Mouse (Mus musculus) ES-E14 (cell line): Measurements from ENCODE around the gene Cish. TPM values are rescaled to one million over a fixed set of nuclear protein-coding genes. Genes with fewer than 3 reads are reported as not detected.

Experiments
- DNase-seq: peaks from one replicate; pipeline ENCODE4 v3.0.0-alpha.2; 2013; ENCODE audit warnings: low read depth, low spot score
- H3K27ac ChIP-seq: 2 replicates; pipeline ENCODE4 v1.5.1; 2012; ENCODE audit warnings: low read depth, mild to moderate bottlenecking, low read length, moderate library complexity, mixed read lengths; ENCODE audit not compliant: poor library complexity, insufficient read depth, severe bottlenecking
- H3K36me3 ChIP-seq: 2 replicates; pipeline ENCODE4 v1.6.1; 2012; ENCODE audit warnings: mild to moderate bottlenecking, low read length, moderate library complexity, mixed read lengths; ENCODE audit not compliant: control insufficient read depth, poor library complexity, insufficient read depth, severe bottlenecking
- H3K4me1 ChIP-seq, 2 experiments: fragments of 150-350 bp in 1 of 2; sonication (generic) in 1 of 2; 2 replicates each; pipeline ENCODE4 v1.6.1; 2012; ENCODE audit warnings: low read length in 2 of 2, mild to moderate bottlenecking in 1 of 2, mixed read lengths in 1 of 2; ENCODE audit not compliant: control insufficient read depth in 2 of 2, insufficient read depth in 2 of 2, poor library complexity in 1 of 2
- H3K4me3 ChIP-seq, 2 experiments: fragments of 150-350 bp in 1 of 2; sonication (generic) in 1 of 2; 2 replicates each; pipeline ENCODE4 v1.5.1; 2012; ENCODE audit warnings: low read length in 2 of 2, low read depth in 1 of 2, mild to moderate bottlenecking in 1 of 2, mixed read lengths in 1 of 2; ENCODE audit not compliant: insufficient read depth in 1 of 2, poor library complexity in 1 of 2, severe bottlenecking in 1 of 2
- H3K9ac ChIP-seq: 2 replicates; pipeline ENCODE4 v1.6.1; 2012; ENCODE audit warnings: low read depth, mild to moderate bottlenecking, low read length, mixed read lengths; ENCODE audit not compliant: poor library complexity, insufficient read depth, severe bottlenecking
- H3K9me3 ChIP-seq: fragments of 150-350 bp; sonication (generic); 2 replicates; pipeline ENCODE4 v1.6.1; 2012; ENCODE audit warnings: low read depth, mild to moderate bottlenecking, low read length; ENCODE audit not compliant: control insufficient read depth, insufficient read depth
- CHD2 ChIP-seq: IDR thresholded peaks from 2 replicates; pipeline ENCODE4 v1.6.1; 2014; ENCODE audit warnings: mild to moderate bottlenecking, low read depth, low read length, inconsistent platforms
- HCFC1 ChIP-seq: IDR thresholded peaks from 2 replicates; pipeline ENCODE4 v1.6.1; 2012; ENCODE audit warnings: low read length, inconsistent platforms, borderline replicate concordance; ENCODE audit not compliant: insufficient read depth
- MAFK ChIP-seq: IDR thresholded peaks from 2 replicates; pipeline ENCODE4 v1.6.1; 2014; ENCODE audit warnings: mild to moderate bottlenecking, low read depth, low read length, inconsistent platforms; ENCODE audit not compliant: insufficient read depth
- ZC3H11A ChIP-seq: IDR thresholded peaks from 2 replicates; pipeline ENCODE4 v1.6.1; 2012; ENCODE audit warnings: low read depth, mild to moderate bottlenecking, inconsistent platforms, low read length, borderline replicate concordance
- ZNF384 ChIP-seq: IDR thresholded peaks from 2 replicates; pipeline ENCODE4 v1.6.1; 2012; ENCODE audit warnings: low read depth, low read length, inconsistent platforms
- in situ Hi-C, 2 experiments: fragments of 600-800 bp; cut with MboI; formaldehyde crosslinking; loops; one replicate each; pipeline ENCODE4 v1.15.1; 2025; ENCODE audit warnings: low sequenced_read_pairs in 2 of 2, inconsistent platforms in 1 of 2; ENCODE audit not compliant: unreplicated experiment in 2 of 2
- total RNA-seq: library from RNA; depleted of rRNA; stranded (reverse); fragments of 300-350 nt; gene quantifications from 2 replicates; pipeline ENCODE4 v1.2.3, GENCODE M21; 2012; rRNA removed

The Cish gene
- total RNA-seq, 1 experiment = 2.5 TPM

- no peak for TF ChIP-seq MAFK
- TF ChIP-seq ZNF384 = no peak
- TF ChIP-seq CHD2 = no peak
- TF ChIP-seq ZC3H11A = no peak
- no peak for TF ChIP-seq HCFC1
- no peak overlapping the region for H3K27ac ChIP-seq
- H3K36me3 ChIP-seq = no peaks in the 10 kb centered on the region
- no peaks in the 10 kb centered on the region for H3K9me3 ChIP-seq
- H3K9ac ChIP-seq = no peak overlapping the region
- in situ Hi-C loops = no loop called here
- H3K4me3 ChIP-seq = no peak overlapping the region
- peaks cover 0 to 9% of the 10 kb centered on the region in 2 experiments; a peak in 2 of 4 replicates for H3K4me1 ChIP-seq
- DNase-seq = no peak
Measured at GRCm38 (mm10) chr9:107346081-107346480, 50.3 kb downstream of the Cish start.

- Histone ChIP-seq H3K9ac (no peak overlapping the region), H3K27ac (no peak overlapping the region), H3K4me1 (peaks cover 0 to 9% of the 10 kb centered on the region in 2 experiments; a peak in 2 of 4 replicates), H3K4me3 (no peak overlapping the region), H3K36me3 (no peaks in the 10 kb centered on the region), H3K9me3 (no peaks in the 10 kb centered on the region)
- DNase-seq = no peak
- TF ChIP-seq HCFC1 = no peak
- TF ChIP-seq ZNF384 = no peak
- no peak for TF ChIP-seq MAFK
- in situ Hi-C loops = no loop called here
Measured at GRCm38 (mm10) chr9:107347586-107348183, 51.9 kb downstream of the Cish start.

DNA sequence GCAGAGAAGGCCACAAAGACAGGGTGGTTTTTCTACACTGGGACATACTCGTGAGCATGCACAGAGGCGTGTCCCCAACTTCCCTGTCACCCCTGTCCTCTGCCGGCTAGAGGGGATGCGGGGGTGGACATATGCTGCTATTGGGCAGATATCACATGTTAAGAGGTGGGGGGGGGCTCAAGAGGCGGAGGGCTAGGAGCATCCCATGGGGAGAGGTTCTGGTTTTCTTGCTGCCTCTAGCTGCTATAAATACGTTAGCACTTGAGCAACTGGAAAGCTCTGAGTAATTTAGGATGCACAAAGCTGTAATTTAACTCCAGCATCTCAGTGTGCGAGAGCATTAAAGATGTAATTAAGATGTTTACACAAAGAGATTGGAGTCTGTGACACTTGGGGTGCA lies 53.5 kb downstream of the Cish start:
- no peak for TF ChIP-seq HCFC1
- TF ChIP-seq ZC3H11A = no peak
- TF ChIP-seq ZNF384 = no peak
- no peak for TF ChIP-seq CHD2
- no peak for TF ChIP-seq MAFK
- no peak for DNase-seq
- Histone ChIP-seq H3K9ac (no peak overlapping the region), H3K27ac (no peak overlapping the region), H3K4me1 (peaks cover 0 to 9% of the 10 kb centered on the region in 2 experiments; a peak in 2 of 4 replicates), H3K4me3 (no peak overlapping the region), H3K9me3 (no peaks in the 10 kb centered on the region), H3K36me3 (no peaks in the 10 kb centered on the region)
- in situ Hi-C loops = no loop called here

Other genes starting within 250 kb of the Cish start
- gene Dock3, start 64.1 kb upstream of the Cish start, total RNA-seq = 3.3 TPM in 2 replicates
- 25.7 and 49.1 TPM in 2 replicates for gene Mapkapk3, start 6.1 kb upstream of the Cish start, total RNA-seq
- gene Hemk1, start 42.3 kb downstream of the Cish start, total RNA-seq = 29.1 and 41.3 TPM in 2 replicates
- gene 6430571L13Rik, start 44.6 kb downstream of the Cish start, total RNA-seq = 0.45 and 0.95 TPM in 2 replicates
- gene Cacna2d2, start 103.6 kb downstream of the Cish start, total RNA-seq = 0.85 and 2.4 TPM in 2 replicates
- 42.3 and 64.3 TPM in 2 replicates for gene Tmem115, start 237.9 kb downstream of the Cish start, total RNA-seq
- 25.3 and 35.2 TPM in 2 replicates for gene Cyb561d2, start 246.2 kb downstream of the Cish start, total RNA-seq
- 21.2 and 30.5 TPM in 2 replicates for gene Nprl2, start 246.2 kb downstream of the Cish start, total RNA-seq